Mouse (Mus musculus): ENCODE measurements at regions not wholly inside any gene's neighbourhood (a gene's known extent, or its start where the extent isn't known, plus 50 kb on each side); places are given as distances from the start of the nearest gene placed in this dataset.

- DNase-seq (ENCODE audit: low spot score): no peak
These were observed 138.9 kb upstream of the Ddit4l start for GRCm38 (mm10) chr3:137482546-137482945.

- DNase-seq (ENCODE audit: low spot score): no peak
These were observed 138.4 kb upstream of the Ddit4l start for GRCm38 (mm10) chr3:137482971-137483370.

- no peak for DNase-seq (ENCODE audit: low spot score)
These were observed 131.8 kb upstream of the Ddit4l start for GRCm38 (mm10) chr3:137489592-137489991.

- DNase-seq (ENCODE audit: low spot score): no peak
These were observed 129.8 kb upstream of the Ddit4l start for GRCm38 (mm10) chr3:137491508-137492019.

GRCm38 (mm10) chr3:137498343-137498742 is 123.1 kb upstream of the Ddit4l start:
- DNase-seq (ENCODE audit: low spot score): no peak

GRCm38 (mm10) chr3:137511283-137511682 is 110.1 kb upstream of the Ddit4l start:
- no peak for DNase-seq (ENCODE audit: low spot score)

GRCm38 (mm10) chr3:137512411-137512810 is 109.0 kb upstream of the Ddit4l start:
- DNase-seq (ENCODE audit: low spot score): no peak

GRCm38 (mm10) chr3:137513026-137513425 is 108.4 kb upstream of the Ddit4l start:
- DNase-seq (ENCODE audit: low spot score): peak; percentile 40

GRCm38 (mm10) chr3:137514238-137514637 is 107.2 kb upstream of the Ddit4l start:
- DNase-seq (ENCODE audit: low spot score): no peak

- no peak for DNase-seq (ENCODE audit: low spot score)
These were observed 104.0 kb upstream of the Ddit4l start for GRCm38 (mm10) chr3:137517433-137517832.

- DNase-seq (ENCODE audit: low spot score): no peak
These were observed 101.2 kb upstream of the Ddit4l start for GRCm38 (mm10) chr3:137520191-137520590.

GRCm38 (mm10) chr3:137525606-137526575 is 95.5 kb upstream of the Ddit4l start:
- no peak for DNase-seq (ENCODE audit: low spot score)

GRCm38 (mm10) chr3:137529592-137529960 is 91.8 kb upstream of the Ddit4l start:
- no peak for DNase-seq (ENCODE audit: low spot score)

- no peak for DNase-seq (ENCODE audit: low spot score)
These were observed 91.3 kb upstream of the Ddit4l start for GRCm38 (mm10) chr3:137529961-137530609.

- no peak for DNase-seq (ENCODE audit: low spot score)
These were observed 79.7 kb upstream of the Ddit4l start for GRCm38 (mm10) chr3:137541666-137542065.

GRCm38 (mm10) chr3:137542343-137542742 is 79.1 kb upstream of the Ddit4l start:
- DNase-seq (ENCODE audit: low spot score): no peak

- DNase-seq (ENCODE audit: low spot score): no peak
These were observed 74.0 kb upstream of the Ddit4l start for GRCm38 (mm10) chr3:137547414-137547877.

- no peak for DNase-seq (ENCODE audit: low spot score)
These were observed 73.5 kb upstream of the Ddit4l start for GRCm38 (mm10) chr3:137547938-137548337.

GRCm38 (mm10) chr3:137550708-137551107 is 70.7 kb upstream of the Ddit4l start:
- no peak for DNase-seq (ENCODE audit: low spot score)

- DNase-seq (ENCODE audit: low spot score): no peak
These were observed 68.7 kb upstream of the Ddit4l start for GRCm38 (mm10) chr3:137552472-137553336.

- DNase-seq (ENCODE audit: low spot score): peak; percentile 70
These were observed 60.5 kb upstream of the Ddit4l start for GRCm38 (mm10) chr3:137560851-137561449.

All from layer of hippocampus, adult 9-10 months (tissue).